Mouse (Mus musculus) cerebellum, adult 2 months (tissue): ENCODE measurements around the gene Olfr1018.

Experiments used
- CTCF ChIP-seq: fragments of 200-500 bp; IDR thresholded peaks from 2 replicates; pipeline ENCODE4 v1.5.1; 2011; ENCODE audit warnings: low read depth, mild to moderate bottlenecking, control low read depth, low read length, moderate library complexity, borderline replicate concordance; ENCODE audit not compliant: insufficient read depth
- POLR2A ChIP-seq: fragments of 200-500 bp; IDR thresholded peaks from 2 replicates; pipeline ENCODE4 v1.6.1; 2011; ENCODE audit warnings: low read length, control low read depth, borderline replicate concordance; ENCODE audit not compliant: insufficient read depth

- TF ChIP-seq CTCF, result no peak
- TF ChIP-seq POLR2A, result no peak
Measured at GRCm38 (mm10) chr2:85845383-85845782, 27.1 kb downstream of the Olfr1018 start, which contains the start of gene Olfr1019.
